Mouse (Mus musculus): ENCODE results near the gene Ccndbp1.
"Not testable (repeated sequence)": the region's sequence is repeated elsewhere in the genome, so short reads cannot be mapped to it uniquely, and the experiment has no call there.

The Ccndbp1 gene

DNA sequence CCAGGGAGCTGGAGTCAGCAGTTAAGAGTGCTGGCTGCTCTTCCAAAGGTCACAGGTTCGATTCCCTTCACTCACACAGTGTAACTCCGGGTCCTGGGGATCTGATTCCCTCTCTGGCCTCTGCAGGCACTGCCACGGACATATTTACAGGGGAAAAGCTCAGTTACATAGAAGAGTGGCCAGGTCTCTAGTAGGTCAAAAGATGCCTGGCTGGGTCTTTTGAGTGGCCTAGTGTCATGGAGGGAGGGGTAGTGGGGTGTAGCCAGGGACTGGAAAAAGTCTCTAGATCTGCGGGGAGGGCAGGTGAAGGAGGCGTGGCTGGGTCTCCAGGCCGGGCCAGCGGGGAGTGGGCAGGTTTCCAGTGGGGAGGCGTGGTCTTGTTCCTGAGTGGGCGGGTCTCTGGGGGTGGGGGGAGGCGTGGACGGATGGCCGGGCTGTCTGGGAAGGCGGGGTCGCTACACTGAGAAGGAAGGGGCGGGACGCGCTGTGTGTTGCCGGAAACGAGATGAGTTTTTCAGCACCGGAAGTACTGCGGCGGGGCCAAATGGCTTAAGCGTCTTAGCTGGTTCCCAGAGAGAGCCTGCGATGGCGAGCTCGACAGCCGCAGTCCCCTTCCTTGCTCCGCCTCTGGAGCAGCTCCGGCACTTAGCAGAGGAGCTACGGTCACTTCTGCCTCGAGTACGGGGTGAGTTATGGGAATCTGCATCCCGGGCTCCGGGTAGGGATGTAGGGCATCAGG lies at the start of gene Ccndbp1:
Gene Ccndbp1 (plus strand): TSS at position 479 of the 739 bp plus-strand sequence.
- peak; percentile 78 for DNase-seq (ENCODE audit: low spot score)

DNA sequence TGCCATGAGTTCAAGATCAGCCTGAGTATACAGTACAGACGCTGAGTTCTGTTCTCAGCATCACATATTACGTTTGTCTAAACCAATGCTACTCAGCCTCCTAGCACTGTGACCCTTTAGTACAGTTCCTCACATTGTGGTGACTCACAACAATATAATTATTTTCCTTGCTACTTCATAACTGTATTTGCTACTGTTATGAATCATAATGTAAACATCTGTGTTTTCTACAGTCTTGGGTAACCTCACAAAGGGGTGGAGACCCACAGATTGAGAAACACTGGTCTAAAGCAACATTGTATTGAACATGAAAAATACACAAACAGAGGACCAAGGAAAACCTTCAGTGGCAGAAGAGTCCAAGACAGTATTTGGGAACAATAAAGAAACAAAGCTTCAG lies 48.8 kb upstream of the Ccndbp1 start:
- DNase-seq (ENCODE audit: low spot score): no peak

DNA sequence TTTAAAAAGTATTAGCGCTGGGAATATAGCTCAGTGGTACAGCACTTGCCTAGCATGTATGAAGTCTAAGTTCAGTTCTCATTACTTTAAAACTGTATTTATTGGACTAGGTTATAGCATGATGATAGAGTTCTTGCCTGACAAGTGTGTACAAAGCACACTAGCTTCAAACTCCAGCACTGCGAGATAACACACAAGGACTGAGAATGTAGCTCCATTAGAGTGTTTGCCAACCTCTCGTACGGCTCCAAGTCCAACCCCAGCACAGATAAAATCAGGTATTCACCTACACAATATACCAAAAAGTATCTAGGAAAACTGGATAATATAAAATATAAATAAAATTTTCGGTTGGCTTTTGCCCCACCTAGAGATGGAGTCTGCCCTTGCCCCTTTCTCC lies 48.4 kb upstream of the Ccndbp1 start:
- DNase-seq (ENCODE audit: low spot score): no peak

- no peak for DNase-seq (ENCODE audit: low spot score)
Measured at GRCm38 (mm10) chr2:120960261-120960660, 47.9 kb upstream of the Ccndbp1 start.

DNA sequence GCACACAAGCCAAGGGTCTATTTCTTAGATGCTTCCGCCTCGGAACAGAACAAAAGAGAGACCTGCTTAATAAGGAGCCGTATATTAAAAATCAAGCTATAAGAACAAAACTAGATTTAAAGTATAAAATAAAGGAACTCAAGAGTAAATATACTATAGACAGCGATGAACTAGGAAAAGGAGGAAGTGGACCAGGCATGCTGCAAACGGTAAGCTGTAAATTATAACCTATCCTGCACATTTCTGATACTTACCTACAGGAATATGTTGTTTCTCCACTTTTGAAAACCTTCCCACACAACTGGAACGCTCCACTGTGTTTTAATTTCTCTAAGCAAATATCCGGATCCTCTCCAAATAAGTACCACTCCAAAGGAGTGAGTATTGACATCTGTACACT lies 45.1 kb upstream of the Ccndbp1 start:
- DNase-seq (ENCODE audit: low spot score): no peak

DNA sequence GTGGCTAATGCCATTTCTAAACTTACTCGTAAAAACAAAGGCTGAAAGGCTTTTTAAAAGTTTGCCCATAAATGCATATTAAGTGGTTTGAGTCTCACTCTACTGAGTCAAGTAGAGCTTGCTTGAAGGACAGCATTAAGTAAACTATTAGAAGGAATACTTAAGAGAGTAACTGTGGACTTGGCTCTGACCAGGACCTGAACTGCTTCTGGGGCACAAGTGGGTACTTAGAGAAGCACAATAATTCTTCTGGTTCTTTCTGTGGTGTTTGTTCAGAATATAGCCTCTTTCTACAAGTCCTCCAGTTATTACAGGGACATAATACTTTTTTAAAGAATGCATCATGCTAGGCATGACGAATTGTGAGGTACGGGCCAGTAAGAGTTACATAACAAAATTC lies 42.7 kb upstream of the Ccndbp1 start:
- no peak for DNase-seq (ENCODE audit: low spot score)

- no peak for DNase-seq (ENCODE audit: low spot score)
Measured at GRCm38 (mm10) chr2:120970045-120970539, 38.1 kb upstream of the Ccndbp1 start.

DNA sequence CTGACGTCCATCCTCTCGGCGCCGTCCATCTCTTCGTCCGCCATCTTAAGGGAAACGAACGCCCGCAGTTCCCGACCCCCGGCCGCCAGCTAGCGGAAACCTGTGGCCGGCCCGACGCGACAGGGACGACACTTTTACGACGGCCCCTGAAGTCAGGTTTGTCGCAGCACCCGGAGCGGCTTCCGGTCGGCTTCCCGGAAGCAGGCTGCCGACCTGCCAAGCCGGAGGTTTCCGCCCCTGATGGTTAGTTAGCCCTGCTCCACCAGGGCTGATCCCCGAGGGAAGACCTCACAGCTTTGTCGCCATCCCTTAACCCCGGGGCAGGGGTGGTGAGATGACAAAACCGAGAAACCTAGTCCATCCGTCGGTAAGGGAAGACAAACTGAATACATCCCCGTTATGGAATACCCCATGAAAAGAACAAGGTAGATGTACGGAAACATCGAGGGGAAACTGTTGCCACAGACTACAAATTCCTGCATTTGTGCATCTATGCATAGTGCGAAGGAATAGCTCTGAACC lies 37.6 kb upstream of the Ccndbp1 start, which contains the start of gene Ubr1:
Gene Ubr1 (minus strand): TSS at position 157 of the 522 bp plus-strand sequence.
- DNase-seq (ENCODE audit: low spot score): peak; percentile 64

DNA sequence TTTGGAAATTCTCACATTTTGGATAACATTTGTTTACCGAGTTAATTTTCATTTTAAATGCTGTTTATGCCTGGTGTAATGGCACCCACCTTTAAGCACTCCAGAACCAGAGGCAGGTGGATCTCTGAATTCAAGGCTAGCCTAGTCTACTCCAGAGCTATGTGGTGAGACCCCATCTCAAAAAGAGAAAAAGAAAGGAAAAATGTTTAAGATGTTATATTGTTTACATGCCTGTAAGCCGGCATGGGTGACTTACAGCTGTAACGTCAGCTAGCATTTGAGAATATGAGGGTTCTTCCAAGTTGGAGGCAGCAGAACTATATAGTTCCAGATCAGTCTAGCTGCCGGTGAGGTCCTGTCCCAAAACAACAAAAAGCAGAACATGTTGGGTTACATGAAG lies 36.4 kb upstream of the Ccndbp1 start:
- no peak for DNase-seq (ENCODE audit: low spot score)

DNA sequence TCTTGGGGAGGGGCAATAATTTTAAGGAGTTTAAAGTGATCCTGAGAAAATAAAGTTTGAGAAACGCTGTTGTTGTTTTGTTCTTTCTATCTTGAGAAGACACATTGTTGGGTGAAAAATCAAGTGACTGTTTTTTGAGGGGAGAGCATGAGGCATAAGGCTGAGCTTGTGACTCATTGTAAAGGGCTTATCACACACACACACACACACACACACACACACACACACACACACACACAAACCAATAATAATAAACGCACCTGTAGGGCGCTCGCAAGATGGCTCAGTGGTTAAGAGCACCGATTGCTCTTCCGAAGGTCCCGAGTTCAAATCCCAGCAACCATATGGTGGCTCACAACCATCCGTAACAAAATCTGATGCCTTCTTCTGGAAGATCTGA lies 35.9 kb upstream of the Ccndbp1 start:
- DNase-seq (ENCODE audit: low spot score): not testable (repeated sequence)

- no peak for DNase-seq (ENCODE audit: low spot score)
Measured at GRCm38 (mm10) chr2:120972964-120973363, 35.2 kb upstream of the Ccndbp1 start.

- no peak for DNase-seq (ENCODE audit: low spot score)
Measured at GRCm38 (mm10) chr2:120976308-120976707, 31.9 kb upstream of the Ccndbp1 start.

DNA sequence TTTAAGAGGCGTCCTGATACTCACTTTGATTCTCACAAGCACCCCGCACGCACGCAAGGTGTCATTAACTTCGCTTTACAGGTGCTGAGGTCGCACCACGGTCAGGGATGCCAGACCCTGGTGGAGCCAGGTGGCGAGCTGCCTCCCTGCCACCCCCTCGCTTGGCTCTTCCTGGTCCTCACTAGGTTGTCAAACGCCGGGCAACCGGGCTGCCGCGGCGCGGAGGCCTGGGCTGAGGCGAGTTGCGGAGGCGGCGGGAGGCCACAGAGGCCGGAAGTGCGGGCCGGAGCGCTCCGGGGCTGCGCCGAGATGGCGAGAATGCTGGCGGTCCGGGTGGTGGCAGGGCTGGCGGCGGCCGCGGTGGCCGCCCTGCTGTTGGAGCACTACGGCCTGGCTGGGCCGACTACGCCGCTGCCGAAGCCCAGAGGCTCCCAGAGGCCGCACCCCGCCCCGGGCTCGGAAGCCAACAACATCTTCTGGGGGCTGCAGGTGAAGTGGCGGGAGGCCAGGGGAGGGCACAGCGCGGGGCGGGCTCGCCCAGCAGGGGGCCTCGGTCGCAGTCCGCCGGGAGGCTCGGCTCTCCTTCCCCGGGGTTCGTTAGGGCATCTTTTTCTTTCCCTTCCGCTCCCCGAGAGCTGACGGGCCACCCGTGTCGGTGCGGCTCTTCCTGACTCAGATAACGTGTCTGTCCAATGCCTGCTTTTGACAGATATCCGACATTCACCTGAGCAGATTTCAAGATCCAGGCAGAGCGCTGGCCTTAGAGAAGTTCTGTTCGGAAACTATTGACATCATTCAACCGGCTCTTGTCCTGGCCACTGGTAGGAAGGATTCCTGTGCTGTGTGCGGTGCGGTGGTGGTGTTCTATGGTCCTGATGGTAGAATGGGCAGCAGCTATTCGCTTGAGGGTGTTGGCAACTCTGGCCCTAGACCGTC lies 30.9 kb upstream of the Ccndbp1 start, which contains the start of gene Tmem62:
Gene Tmem62 (plus strand): TSS at position 28 of the 936 bp plus-strand sequence.
- peak; percentile 56 for DNase-seq (ENCODE audit: low spot score)

DNA sequence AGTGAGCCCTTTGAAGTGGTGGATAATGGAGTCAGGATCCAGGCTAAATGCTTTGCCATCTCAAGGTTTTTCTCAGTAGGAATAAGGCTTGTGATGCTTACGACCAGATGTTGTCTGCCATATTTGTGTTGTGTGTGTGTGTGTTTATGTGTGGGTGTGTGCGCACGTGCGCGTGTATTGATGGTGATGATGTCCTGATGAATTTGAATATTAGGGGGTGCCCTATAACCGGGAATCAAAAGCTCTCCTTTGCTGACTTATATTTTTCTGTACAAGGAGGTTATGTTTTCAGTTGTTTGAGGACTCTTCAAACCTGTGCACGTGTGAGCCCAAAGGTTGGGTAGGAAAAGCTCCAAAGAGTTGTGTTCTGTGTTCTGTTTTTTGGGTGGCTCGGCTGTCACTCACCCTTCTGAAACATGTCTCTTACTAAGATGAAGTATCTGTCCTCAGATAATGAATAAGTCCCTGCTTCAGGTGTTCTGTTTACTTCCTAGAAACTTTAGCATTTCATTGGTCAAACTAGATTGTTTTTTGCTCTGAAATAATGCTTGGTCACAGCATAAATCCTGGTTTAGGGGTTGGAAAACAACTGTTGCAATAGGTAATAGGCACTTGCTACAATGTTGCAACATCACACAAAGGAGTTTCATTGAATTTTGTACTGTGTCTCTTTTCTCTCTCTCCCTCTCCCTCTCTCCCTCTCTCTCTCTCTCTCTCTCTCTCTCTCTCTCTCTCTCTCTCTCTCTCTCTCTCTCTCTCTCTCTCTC lies 30.1 kb upstream of the Ccndbp1 start:
- DNase-seq (ENCODE audit: low spot score): no peak

DNA sequence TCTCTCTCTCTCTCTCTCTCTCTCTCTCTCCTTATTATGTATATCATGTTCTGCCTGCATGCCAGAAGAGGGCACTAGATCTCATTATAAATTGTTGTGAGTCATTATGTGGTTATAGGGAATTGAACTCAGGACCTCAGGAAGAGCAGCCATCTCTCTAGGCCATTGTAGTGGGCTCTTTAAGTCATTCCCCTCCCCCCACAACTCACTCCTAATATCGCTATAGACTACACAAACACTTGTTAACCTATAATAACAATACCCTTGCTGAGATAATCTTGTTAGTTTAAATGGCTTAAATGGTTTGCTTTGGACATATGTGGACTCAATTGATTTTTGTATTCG lies 29.5 kb upstream of the Ccndbp1 start:
- no peak for DNase-seq (ENCODE audit: low spot score)

DNA sequence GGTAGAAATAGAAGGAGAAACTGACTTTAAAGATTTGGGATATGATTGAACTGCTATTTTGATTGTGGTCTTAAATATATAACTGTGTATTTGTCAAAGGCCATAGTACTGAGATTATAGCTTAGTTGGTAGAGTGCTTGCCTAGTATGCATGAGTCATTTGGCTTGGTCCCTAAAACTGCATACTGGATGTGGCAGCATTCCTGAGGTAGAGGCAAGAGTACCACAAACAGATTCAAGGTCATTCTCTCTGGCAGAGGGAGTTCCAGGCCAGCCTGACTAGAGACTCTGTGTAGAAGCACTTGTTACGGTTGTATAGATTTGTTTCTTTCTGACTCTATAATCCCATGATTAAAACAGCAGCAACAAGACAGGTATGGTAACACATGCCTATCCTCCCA lies 28.4 kb upstream of the Ccndbp1 start:
- DNase-seq (ENCODE audit: low spot score): no peak

GRCm38 (mm10) chr2:120980861-120981260 lies 27.3 kb upstream of the Ccndbp1 start:
- DNase-seq (ENCODE audit: low spot score): no peak

DNA sequence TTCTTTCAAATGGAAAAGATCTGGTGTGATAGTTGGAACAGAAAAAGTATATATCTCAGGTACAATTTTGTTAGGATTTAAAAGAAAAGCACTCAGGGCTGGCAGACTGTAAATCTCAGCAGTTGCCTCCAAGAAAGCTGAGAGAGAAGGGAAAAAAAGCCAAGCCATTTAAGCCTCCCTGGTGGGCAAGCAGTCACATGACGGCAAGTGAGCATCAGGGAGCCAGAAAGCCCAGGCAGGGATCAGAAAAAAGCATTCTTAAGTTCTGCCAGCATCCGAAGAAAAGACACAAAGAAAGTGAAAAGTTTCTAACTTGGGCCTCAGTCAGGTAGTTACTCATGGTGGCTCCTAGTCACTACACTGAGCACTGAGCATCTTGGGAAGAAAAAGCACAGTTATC lies 24.6 kb upstream of the Ccndbp1 start:
- DNase-seq (ENCODE audit: low spot score): no peak

- DNase-seq (ENCODE audit: low spot score): no peak
Measured at GRCm38 (mm10) chr2:120985241-120985640, 23.0 kb upstream of the Ccndbp1 start.

GRCm38 (mm10) chr2:120991196-120991595 lies 17.0 kb upstream of the Ccndbp1 start:
- DNase-seq (ENCODE audit: low spot score): no peak

- not testable (repeated sequence) for DNase-seq (ENCODE audit: low spot score)
Measured at GRCm38 (mm10) chr2:120996607-120997006, 11.6 kb upstream of the Ccndbp1 start.

- no peak for DNase-seq (ENCODE audit: low spot score)
Measured at GRCm38 (mm10) chr2:120998863-120999262, 9.3 kb upstream of the Ccndbp1 start.

Measured in ovary, postnatal 10 days (tissue).